ENCODE assay signal across 8 mouse cellular contexts in the genomic region with DNA sequence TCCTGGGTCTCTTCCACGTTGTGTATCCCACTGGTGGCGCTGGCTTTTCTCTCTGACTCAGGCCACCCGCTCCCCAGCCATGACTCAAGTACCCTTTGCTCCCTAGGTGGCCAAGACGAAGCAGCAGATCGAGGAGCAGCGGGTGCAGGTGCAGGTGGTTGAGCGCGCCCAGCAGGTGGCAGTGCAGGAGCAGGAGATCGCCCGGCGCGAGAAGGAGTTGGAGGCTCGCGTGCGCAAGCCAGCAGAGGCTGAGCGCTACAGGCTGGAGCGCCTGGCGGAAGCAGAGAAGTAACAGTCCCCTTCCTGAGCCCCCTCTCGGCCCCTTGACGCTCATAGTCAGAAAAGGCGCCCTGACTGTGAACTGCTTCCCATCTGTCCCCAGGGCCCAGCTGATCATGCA. TPM values are rescaled to one million over a fixed set of nuclear protein-coding genes. Genes with fewer than 3 reads are reported as not detected.
A peak's percentile ranks its signal among the peaks of the same experiment; 100 is the strongest.
DNase-seq lines count a peak whose midpoint lies in the region; ATAC-seq lines count a peak whose summit lies in the region.

No protein-coding gene starts in this region.

- DNase-seq in 416B (ENCODE audit: low read depth) = peak; percentile 57
- DNase-seq in adrenal gland, postnatal 14 days = peak; percentile 93
- DNase-seq in heart, embryonic 10.5 days (ENCODE audit: low spot score) = peak; percentile 94
- DNase-seq in kidney, adult 9 months = peak; percentile 92
- peak; percentile 92 for DNase-seq in naive thymus-derived CD4-positive, alpha-beta T cell, adult 2 months (ENCODE audit: low read depth)

- H3K4me2 ChIP-seq in embryonic facial prominence, embryonic 12.5 days (replicated peaks) = peak overlapping the region; percentile 24; the same call in 1 of the 2 replicates
- peak overlapping the region; percentile 48 for H3K4me2 ChIP-seq in liver, embryonic 12.5 days
- H3K4me2 ChIP-seq in stomach, embryonic 15.5 days = peak overlapping the region; percentile 43

- no peaks in the 10 kb centered on the region for H3K9me3 ChIP-seq in embryonic facial prominence, embryonic 12.5 days
- H3K9me3 ChIP-seq in heart, embryonic 10.5 days = no peaks in the 10 kb centered on the region
- H3K9me3 ChIP-seq in liver, embryonic 12.5 days (replicated peaks) = no peaks in the 10 kb centered on the region
- no peaks in the 10 kb centered on the region for H3K9me3 ChIP-seq in stomach, embryonic 15.5 days

- WGBS in embryonic facial prominence, embryonic 12.5 days = 1% methylated on average over 21 of the region's 21 CpGs
- 2% methylated on average over 21 of the region's 21 CpGs for WGBS in heart, embryonic 10.5 days
- 4% methylated on average over 21 of the region's 21 CpGs for WGBS in liver, embryonic 12.5 days (ENCODE audit: insufficient replicate concordance)
- 2% methylated on average over 21 of the region's 21 CpGs for whole genome bisulfite sequencing in stomach, embryonic 15.5 days

- H3K36me3 ChIP-seq in embryonic facial prominence, embryonic 12.5 days = peaks cover 56% of the 10 kb centered on the region
- peaks cover 81% of the 10 kb centered on the region for H3K36me3 ChIP-seq in heart, embryonic 10.5 days
- peaks cover 86% of the 10 kb centered on the region for H3K36me3 ChIP-seq in liver, embryonic 12.5 days
- H3K36me3 ChIP-seq in stomach, embryonic 15.5 days = peaks cover 24% of the 10 kb centered on the region

- H3K27ac ChIP-seq in embryonic facial prominence, embryonic 12.5 days = no peak overlapping the region
- peak overlapping the region; percentile 17 for H3K27ac ChIP-seq in heart, embryonic 10.5 days
- H3K27ac ChIP-seq in liver, embryonic 12.5 days = peak overlapping the region; percentile 43; the same call in 1 of the 2 replicates
- H3K27ac ChIP-seq in stomach, embryonic 15.5 days = peak overlapping the region; percentile 73

- 0 out of 2 replicates have a peak overlapping the region, but pooled peaks have one; percentile 9 for H3K4me3 ChIP-seq in embryonic facial prominence, embryonic 12.5 days
- peak overlapping the region; percentile 39 for H3K4me3 ChIP-seq in heart, embryonic 10.5 days
- no peak overlapping the region for H3K4me3 ChIP-seq in liver, embryonic 12.5 days
- no peak overlapping the region for H3K4me3 ChIP-seq in stomach, embryonic 15.5 days (replicated peaks)

- H3K27me3 ChIP-seq in embryonic facial prominence, embryonic 12.5 days = no peaks in the 10 kb centered on the region
- no peaks in the 10 kb centered on the region for H3K27me3 ChIP-seq in heart, embryonic 10.5 days (ENCODE audit: insufficient read depth, poor library complexity, severe bottlenecking)
- H3K27me3 ChIP-seq in liver, embryonic 12.5 days (replicated peaks) = no peaks in the 10 kb centered on the region
- no peaks in the 10 kb centered on the region for H3K27me3 ChIP-seq in stomach, embryonic 15.5 days (replicated peaks)

- peaks cover 18% of the 10 kb centered on the region for H3K4me1 ChIP-seq in embryonic facial prominence, embryonic 12.5 days
- peaks cover 14% of the 10 kb centered on the region for H3K4me1 ChIP-seq in heart, embryonic 10.5 days
- H3K4me1 ChIP-seq in liver, embryonic 12.5 days = peaks cover 69% of the 10 kb centered on the region
- H3K4me1 ChIP-seq in stomach, embryonic 15.5 days = peaks cover 21% of the 10 kb centered on the region

- peak; percentile 53; the same call in 1 of the 2 replicates for ATAC-seq in embryonic facial prominence, embryonic 12.5 days (ENCODE audit: insufficient number of reproducible peaks, insufficient read depth, low FRiP score, low TSS enrichment)
- ATAC-seq in liver, embryonic 12.5 days = peak; percentile 70
- peak; percentile 82 for ATAC-seq in stomach, embryonic 15.5 days (ENCODE audit: insufficient read depth, low FRiP score, low read depth)

- H3K9ac ChIP-seq in embryonic facial prominence, embryonic 12.5 days = 0 out of 2 replicates have a peak overlapping the region, but pooled peaks have one; percentile 30
- peak overlapping the region; percentile 44; the same call in 1 of the 2 replicates for H3K9ac ChIP-seq in liver, embryonic 12.5 days
- H3K9ac ChIP-seq in stomach, embryonic 15.5 days = no peak overlapping the region

RNA-seq across cellular contexts. Expression of gene Flot1, which starts 6.7 kb away (rescaled TPM):
- 52.4 and 59.5 TPM in 2 replicates for total RNA-seq in adrenal gland, postnatal 14 days (2021)
- 50.7 and 60.3 TPM in 2 replicates for polyA plus RNA-seq in embryonic facial prominence, embryonic 12.5 days (2016; fragmentation: Nextera tagmentation; extraction: Ambion mirVana)
- 66.2 and 71.7 TPM in 2 replicates for polyA plus RNA-seq in heart, embryonic 10.5 days (2016; fragmentation: Nextera tagmentation; extraction: Ambion mirVana)
- polyA plus RNA-seq in liver, embryonic 12.5 days (2016; fragmentation: Nextera tagmentation; extraction: Ambion mirVana) = 38.0 and 43.1 TPM in 2 replicates
- 45.3 and 46.0 TPM in 2 replicates for polyA plus RNA-seq in stomach, embryonic 15.5 days (2015; fragmentation: Nextera tagmentation; extraction: Ambion mirVana)

RNA-seq across cellular contexts. Expression of gene Ier3, which starts 8.3 kb away (rescaled TPM):
- total RNA-seq in adrenal gland, postnatal 14 days (2021) = 12.7 and 26.3 TPM in 2 replicates
- 6.9 and 8.9 TPM in 2 replicates for polyA plus RNA-seq in embryonic facial prominence, embryonic 12.5 days (2016; fragmentation: Nextera tagmentation; extraction: Ambion mirVana)
- 13.2 and 16.8 TPM in 2 replicates for polyA plus RNA-seq in heart, embryonic 10.5 days (2016; fragmentation: Nextera tagmentation; extraction: Ambion mirVana)
- polyA plus RNA-seq in liver, embryonic 12.5 days (2016; fragmentation: Nextera tagmentation; extraction: Ambion mirVana) = 16.8 and 19.9 TPM in 2 replicates
- 14.5 and 16.7 TPM in 2 replicates for polyA plus RNA-seq in stomach, embryonic 15.5 days (2015; fragmentation: Nextera tagmentation; extraction: Ambion mirVana)

RNA-seq across cellular contexts. Expression of gene Tubb5, which starts 8.4 kb away (rescaled TPM):
- 285 and 320 TPM in 2 replicates for total RNA-seq in adrenal gland, postnatal 14 days (2021)
- polyA plus RNA-seq in embryonic facial prominence, embryonic 12.5 days (2016; fragmentation: Nextera tagmentation; extraction: Ambion mirVana) = 1,266 and 1,271 TPM in 2 replicates
- polyA plus RNA-seq in heart, embryonic 10.5 days (2016; fragmentation: Nextera tagmentation; extraction: Ambion mirVana) = 911 and 1,091 TPM in 2 replicates
- polyA plus RNA-seq in liver, embryonic 12.5 days (2016; fragmentation: Nextera tagmentation; extraction: Ambion mirVana) = 577 and 600 TPM in 2 replicates
- 762 and 772 TPM in 2 replicates for polyA plus RNA-seq in stomach, embryonic 15.5 days (2015; fragmentation: Nextera tagmentation; extraction: Ambion mirVana)

RNA-seq across cellular contexts. Expression of gene Mdc1, which starts 11.6 kb away (rescaled TPM):
- total RNA-seq in adrenal gland, postnatal 14 days (2021) = 20.6 and 21.9 TPM in 2 replicates
- 15.1 and 21.3 TPM in 2 replicates for polyA plus RNA-seq in embryonic facial prominence, embryonic 12.5 days (2016; fragmentation: Nextera tagmentation; extraction: Ambion mirVana)
- 25.3 and 29.1 TPM in 2 replicates for polyA plus RNA-seq in heart, embryonic 10.5 days (2016; fragmentation: Nextera tagmentation; extraction: Ambion mirVana)
- 14.2 and 15.0 TPM in 2 replicates for polyA plus RNA-seq in liver, embryonic 12.5 days (2016; fragmentation: Nextera tagmentation; extraction: Ambion mirVana)
- polyA plus RNA-seq in stomach, embryonic 15.5 days (2015; fragmentation: Nextera tagmentation; extraction: Ambion mirVana) = 15.2 and 19.7 TPM in 2 replicates

RNA-seq across cellular contexts. Expression of gene Nrm, which starts 31.4 kb away (rescaled TPM):
- 10.6 and 15.9 TPM in 2 replicates for total RNA-seq in adrenal gland, postnatal 14 days (2021)
- polyA plus RNA-seq in embryonic facial prominence, embryonic 12.5 days (2016; fragmentation: Nextera tagmentation; extraction: Ambion mirVana) = 39.9 and 43.9 TPM in 2 replicates
- polyA plus RNA-seq in heart, embryonic 10.5 days (2016; fragmentation: Nextera tagmentation; extraction: Ambion mirVana) = 56.5 and 58.3 TPM in 2 replicates
- polyA plus RNA-seq in liver, embryonic 12.5 days (2016; fragmentation: Nextera tagmentation; extraction: Ambion mirVana) = 29.5 and 29.8 TPM in 2 replicates
- 54.0 and 54.7 TPM in 2 replicates for polyA plus RNA-seq in stomach, embryonic 15.5 days (2015; fragmentation: Nextera tagmentation; extraction: Ambion mirVana)

Comparison
In these comparisons a context has a peak if more than half of its experiments do, and no peak if none do; other contexts are left out.
1. H3K4me3 ChIP-seq: peak in embryonic facial prominence, embryonic 12.5 days (single experiment) and heart, embryonic 10.5 days (single experiment); none in liver, embryonic 12.5 days (single experiment) and stomach, embryonic 15.5 days (single experiment).
2. Peak in every context shown above with its lines, with median percentiles within 50 percentile points of each other: DNase-seq, ATAC-seq and H3K4me2 ChIP-seq.